Mouse (Mus musculus): ENCODE results near the gene Stk32c. TPM values are rescaled to one million over a fixed set of nuclear protein-coding genes. Genes with fewer than 3 reads are reported as not detected.

Stk32c gene
- polyA plus RNA-seq, 1 experiment from 2014 or later, result 2.5 TPM

DNA sequence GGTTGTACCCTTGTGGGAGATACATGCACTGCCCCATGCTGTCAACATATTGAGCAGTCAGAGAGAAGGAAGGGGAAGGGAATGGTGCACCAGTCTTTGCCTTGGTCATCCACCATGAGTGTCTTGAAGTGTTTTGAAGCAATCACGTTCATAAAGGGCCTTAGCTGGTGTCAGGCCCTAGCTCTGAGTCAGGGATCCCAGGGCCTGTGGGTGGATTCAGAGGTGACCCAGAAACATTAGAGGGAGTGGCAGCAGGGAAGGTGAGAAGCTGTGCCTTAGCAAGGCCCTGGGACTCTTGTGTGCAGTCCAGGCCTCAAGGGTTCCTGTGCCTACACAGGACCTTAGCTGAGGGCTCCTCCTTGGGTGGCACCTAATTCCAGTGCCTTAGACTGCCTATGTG is 11.0 kb upstream of the Stk32c start:
- no peaks in the 10 kb centered on the region for H3K4me1 ChIP-seq
- H3K9ac ChIP-seq (replicated peaks), result no peak overlapping the region
- H3K36me3 ChIP-seq, result no peaks in the 10 kb centered on the region
- no peak overlapping the region for H3K4me3 ChIP-seq (replicated peaks)
- no peaks in the 10 kb centered on the region for H3K9me3 ChIP-seq (replicated peaks)
- no peak overlapping the region for H3K27ac ChIP-seq (replicated peaks)
- WGBS, result 91% methylated on average over 1 of the region's 1 CpGs
- no peak overlapping the region for H3K4me2 ChIP-seq
- H3K27me3 ChIP-seq (replicated peaks), result no peaks in the 10 kb centered on the region
- no peak for ATAC-seq (ENCODE audit: low FRiP score)

GRCm38 (mm10) chr7:139222341-139222740 is 9.2 kb upstream of the Stk32c start:
- no peak for ATAC-seq (ENCODE audit: low FRiP score)
- WGBS, result 85% methylated on average over 4 of the region's 4 CpGs
- H3K4me1 ChIP-seq, result no peaks in the 10 kb centered on the region
- H3K27me3 ChIP-seq (replicated peaks), result no peaks in the 10 kb centered on the region
- H3K36me3 ChIP-seq, result no peaks in the 10 kb centered on the region
- no peak overlapping the region for H3K27ac ChIP-seq (replicated peaks)
- H3K9me3 ChIP-seq (replicated peaks), result no peaks in the 10 kb centered on the region
- H3K9ac ChIP-seq (replicated peaks), result no peak overlapping the region
- H3K4me2 ChIP-seq, result no peak overlapping the region
- H3K4me3 ChIP-seq (replicated peaks), result no peak overlapping the region

DNA sequence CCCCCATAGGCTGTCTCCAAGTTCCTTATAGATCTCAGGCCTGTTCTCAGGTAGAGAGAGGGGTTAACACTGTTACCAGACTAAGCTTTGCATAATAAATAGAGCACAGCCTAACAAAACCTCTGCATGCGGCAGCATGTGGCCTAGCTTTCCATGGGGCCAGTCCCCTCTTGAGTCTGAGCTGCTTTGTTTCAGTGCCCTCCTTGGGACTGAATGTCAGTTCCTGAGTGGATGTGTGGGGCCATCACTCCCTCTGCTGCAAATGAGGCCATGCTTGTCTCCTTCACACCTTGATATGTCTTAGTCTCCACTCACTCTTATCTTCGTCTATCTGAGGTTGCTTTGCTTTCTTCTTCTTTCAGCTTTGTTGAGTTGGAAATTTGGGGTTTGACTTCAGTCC is 8.7 kb upstream of the Stk32c start:
- WGBS, result 60% methylated on average over 2 of the region's 2 CpGs
- no peak for ATAC-seq (ENCODE audit: low FRiP score)
- no peaks in the 10 kb centered on the region for H3K4me1 ChIP-seq

GRCm38 (mm10) chr7:139221072-139221471 is 8.0 kb upstream of the Stk32c start:
- ATAC-seq (ENCODE audit: low FRiP score), result no peak
- Histone ChIP-seq H3K4me3 (replicated peaks) (no peak overlapping the region), H3K4me2 (no peak overlapping the region), H3K9ac (replicated peaks) (no peak overlapping the region), H3K9me3 (replicated peaks) (no peaks in the 10 kb centered on the region), H3K4me1 (no peaks in the 10 kb centered on the region), H3K36me3 (no peaks in the 10 kb centered on the region), H3K27me3 (replicated peaks) (no peaks in the 10 kb centered on the region), H3K27ac (replicated peaks) (no peak overlapping the region)
- 88% methylated on average over 5 of the region's 5 CpGs for WGBS

More for the DNA sequence above, 8.7 kb upstream of the Stk32c start:
- Histone ChIP-seq H3K27me3 (replicated peaks) (no peaks in the 10 kb centered on the region), H3K9me3 (replicated peaks) (no peaks in the 10 kb centered on the region), H3K9ac (replicated peaks) (no peak overlapping the region), H3K4me2 (no peak overlapping the region), H3K27ac (replicated peaks) (no peak overlapping the region), H3K36me3 (no peaks in the 10 kb centered on the region), H3K4me3 (replicated peaks) (no peak overlapping the region)

DNA sequence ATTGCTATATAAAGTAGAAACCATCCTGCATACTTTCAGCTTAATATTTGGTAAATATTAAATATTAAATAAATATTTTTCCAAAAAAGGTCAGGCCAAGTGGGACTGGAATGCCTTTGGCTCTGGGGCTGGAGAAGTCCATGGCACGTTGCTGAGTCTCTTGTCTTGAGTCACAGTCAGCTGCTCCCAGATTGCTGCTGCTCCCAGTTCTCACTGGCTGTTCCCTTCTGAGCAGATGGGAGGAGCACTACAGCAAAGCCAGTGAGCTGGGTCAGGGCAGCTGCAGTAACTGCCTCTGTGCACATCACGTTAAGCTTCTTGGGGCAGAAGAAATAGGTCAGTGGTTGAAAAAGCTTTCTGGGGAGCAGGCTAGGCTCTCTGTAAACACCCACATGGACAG is 7.2 kb upstream of the Stk32c start:
- WGBS, result 34% methylated on average over 2 of the region's 2 CpGs
- H3K9me3 ChIP-seq (replicated peaks), result no peaks in the 10 kb centered on the region
- no peak for ATAC-seq (ENCODE audit: low FRiP score)
- no peaks in the 10 kb centered on the region for H3K4me1 ChIP-seq
- no peak overlapping the region for H3K4me2 ChIP-seq
- no peaks in the 10 kb centered on the region for H3K36me3 ChIP-seq
- no peak overlapping the region for H3K4me3 ChIP-seq (replicated peaks)
- no peaks in the 10 kb centered on the region for H3K27me3 ChIP-seq (replicated peaks)
- H3K9ac ChIP-seq (replicated peaks), result no peak overlapping the region
- H3K27ac ChIP-seq (replicated peaks), result no peak overlapping the region

GRCm38 (mm10) chr7:139219486-139219885 is 6.4 kb upstream of the Stk32c start:
- no peaks in the 10 kb centered on the region for H3K36me3 ChIP-seq
- no peaks in the 10 kb centered on the region for H3K27me3 ChIP-seq (replicated peaks)
- no peak overlapping the region for H3K27ac ChIP-seq (replicated peaks)
- no peak overlapping the region for H3K4me2 ChIP-seq
- no peak for ATAC-seq (ENCODE audit: low FRiP score)
- no peaks in the 10 kb centered on the region for H3K9me3 ChIP-seq (replicated peaks)
- H3K4me1 ChIP-seq, result no peaks in the 10 kb centered on the region
- WGBS, result 87% methylated on average over 5 of the region's 5 CpGs
- no peak overlapping the region for H3K9ac ChIP-seq (replicated peaks)
- H3K4me3 ChIP-seq (replicated peaks), result no peak overlapping the region

- no peak overlapping the region for H3K27ac ChIP-seq (replicated peaks)
- peaks cover 1% of the 10 kb centered on the region for H3K4me1 ChIP-seq
- H3K27me3 ChIP-seq (replicated peaks), result no peaks in the 10 kb centered on the region
- no peaks in the 10 kb centered on the region for H3K36me3 ChIP-seq
- WGBS, result 69% methylated on average over 6 of the region's 6 CpGs
- no peak overlapping the region for H3K4me2 ChIP-seq
- no peaks in the 10 kb centered on the region for H3K9me3 ChIP-seq (replicated peaks)
- no peak overlapping the region for H3K4me3 ChIP-seq (replicated peaks)
- H3K9ac ChIP-seq (replicated peaks), result no peak overlapping the region
- ATAC-seq (ENCODE audit: low FRiP score), result no peak
Measured at GRCm38 (mm10) chr7:139218641-139219415, 5.7 kb upstream of the Stk32c start.

- ATAC-seq (ENCODE audit: low FRiP score), result no peak
- H3K9ac ChIP-seq (replicated peaks), result no peak overlapping the region
- no peak overlapping the region for H3K4me2 ChIP-seq
- peaks cover 14% of the 10 kb centered on the region for H3K4me1 ChIP-seq
- no peak overlapping the region for H3K4me3 ChIP-seq (replicated peaks)
- no peaks in the 10 kb centered on the region for H3K36me3 ChIP-seq
- H3K9me3 ChIP-seq (replicated peaks), result no peaks in the 10 kb centered on the region
- 89% methylated on average over 7 of the region's 7 CpGs for WGBS
- no peaks in the 10 kb centered on the region for H3K27me3 ChIP-seq (replicated peaks)
- H3K27ac ChIP-seq (replicated peaks), result no peak overlapping the region
Measured at GRCm38 (mm10) chr7:139217046-139217445, 3.9 kb upstream of the Stk32c start.

DNA sequence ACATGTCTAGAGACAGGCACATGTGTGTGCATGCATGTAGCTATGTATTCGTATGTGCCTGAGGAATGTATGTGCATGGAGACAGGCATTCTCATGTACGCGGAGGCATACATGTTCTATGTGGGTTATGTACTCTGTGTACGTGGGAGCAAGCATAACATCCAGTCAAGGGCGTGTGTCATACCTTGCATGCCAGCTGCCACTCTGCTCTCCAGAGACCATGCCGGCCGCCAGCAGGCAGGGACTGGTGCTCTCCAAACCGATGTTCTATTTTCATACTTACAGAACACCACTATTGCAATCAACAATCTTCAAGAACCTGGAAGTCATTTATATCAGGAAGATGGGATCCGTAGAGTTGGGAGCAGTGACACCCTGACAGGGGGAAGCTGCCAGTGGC is 3.4 kb upstream of the Stk32c start:
- H3K27me3 ChIP-seq (replicated peaks), result no peaks in the 10 kb centered on the region
- H3K4me1 ChIP-seq, result peaks cover 16% of the 10 kb centered on the region
- H3K4me3 ChIP-seq (replicated peaks), result no peak overlapping the region
- H3K4me2 ChIP-seq, result no peak overlapping the region
- no peaks in the 10 kb centered on the region for H3K9me3 ChIP-seq (replicated peaks)
- H3K36me3 ChIP-seq, result no peaks in the 10 kb centered on the region
- WGBS, result 93% methylated on average over 9 of the region's 9 CpGs
- no peak overlapping the region for H3K27ac ChIP-seq (replicated peaks)
- no peak for ATAC-seq (ENCODE audit: low FRiP score)
- no peak overlapping the region for H3K9ac ChIP-seq (replicated peaks)

- no peaks in the 10 kb centered on the region for H3K36me3 ChIP-seq
- WGBS, result 92% methylated on average over 7 of the region's 7 CpGs
- no peak overlapping the region for H3K27ac ChIP-seq (replicated peaks)
- H3K4me2 ChIP-seq, result no peak overlapping the region
- no peak for ATAC-seq (ENCODE audit: low FRiP score)
- no peak overlapping the region for H3K4me3 ChIP-seq (replicated peaks)
- no peaks in the 10 kb centered on the region for H3K27me3 ChIP-seq (replicated peaks)
- H3K9ac ChIP-seq (replicated peaks), result no peak overlapping the region
- H3K4me1 ChIP-seq, result peaks cover 16% of the 10 kb centered on the region
- no peaks in the 10 kb centered on the region for H3K9me3 ChIP-seq (replicated peaks)
Measured at GRCm38 (mm10) chr7:139215946-139216345, 2.8 kb upstream of the Stk32c start.

- WGBS, result 84% methylated on average over 1 of the region's 1 CpGs
- Histone ChIP-seq H3K27ac (replicated peaks) (no peak overlapping the region), H3K9me3 (replicated peaks) (no peaks in the 10 kb centered on the region), H3K4me3 (replicated peaks) (no peak overlapping the region), H3K9ac (replicated peaks) (no peak overlapping the region), H3K4me2 (no peak overlapping the region), H3K4me1 (peaks cover 16% of the 10 kb centered on the region), H3K36me3 (no peaks in the 10 kb centered on the region), H3K27me3 (replicated peaks) (no peaks in the 10 kb centered on the region)
- ATAC-seq (ENCODE audit: low FRiP score), result no peak
Measured at GRCm38 (mm10) chr7:139215516-139215915, 2.4 kb upstream of the Stk32c start.

GRCm38 (mm10) chr7:139214596-139215340 is 1.7 kb upstream of the Stk32c start:
- H3K9me3 ChIP-seq (replicated peaks), result no peaks in the 10 kb centered on the region
- H3K4me3 ChIP-seq (replicated peaks), result no peak overlapping the region
- WGBS, result 74% methylated on average over 14 of the region's 14 CpGs
- no peak for ATAC-seq (ENCODE audit: low FRiP score)
- no peak overlapping the region for H3K4me2 ChIP-seq
- no peaks in the 10 kb centered on the region for H3K27me3 ChIP-seq (replicated peaks)
- H3K27ac ChIP-seq (replicated peaks), result no peak overlapping the region
- peaks cover 16% of the 10 kb centered on the region for H3K4me1 ChIP-seq
- no peaks in the 10 kb centered on the region for H3K36me3 ChIP-seq
- H3K9ac ChIP-seq (replicated peaks), result no peak overlapping the region

Data from neural tube, embryonic 15.5 days (tissue).